Comparison of ENCODE assay signal across 11 mouse cellular contexts in the genomic region with DNA sequence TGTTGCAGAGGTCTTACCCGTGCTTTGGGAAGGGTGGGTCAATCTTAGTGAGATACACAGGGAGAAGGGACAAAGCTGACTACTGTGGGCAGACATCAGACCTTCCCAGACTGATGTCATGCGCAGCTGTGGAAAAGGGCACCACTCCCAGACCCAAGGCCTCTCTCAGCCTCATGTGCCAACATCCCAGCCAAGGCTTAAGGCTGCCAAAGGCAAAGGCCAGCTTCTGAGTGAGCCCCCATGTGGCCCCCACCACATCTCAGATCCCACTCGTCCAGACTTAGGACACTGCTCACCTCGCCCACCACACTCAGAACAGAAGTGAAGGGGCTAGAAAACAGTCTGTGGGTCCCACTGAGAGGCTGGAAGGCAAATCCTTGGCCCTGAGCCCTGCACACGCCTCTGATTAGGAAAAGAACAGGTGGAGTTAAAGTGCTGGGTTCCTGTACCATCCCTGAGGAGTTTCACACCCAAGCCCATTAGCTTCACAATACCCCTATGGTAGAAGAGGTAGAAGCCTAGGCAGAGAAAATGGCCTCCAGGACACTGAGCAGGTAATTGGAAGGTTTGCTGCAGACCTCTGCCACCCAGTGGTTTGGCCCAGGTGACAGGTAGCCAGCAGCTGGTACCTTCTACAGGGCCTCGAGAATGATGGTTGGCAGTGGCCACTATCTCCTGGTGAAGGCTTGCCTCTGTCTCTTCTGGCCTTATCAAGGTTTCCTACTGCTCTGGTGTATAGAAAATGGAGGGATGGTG. TPM values are rescaled to one million over a fixed set of nuclear protein-coding genes. Genes with fewer than 3 reads are reported as not detected.
A peak's percentile ranks its signal among the peaks of the same experiment; 100 is the strongest.
DNase-seq lines count a peak whose midpoint lies in the region; ATAC-seq and TF ChIP-seq lines count a peak whose summit lies in the region.
"Had no signal": no experiment of that assay in that cellular context is flagged by ENCODE, and none has a peak within 500 bp of the region (broad histone marks: within the 10 kb centered on the region; RNA-seq: fewer than 3 reads in every experiment).

No protein-coding gene starts in this region.

- no peak overlapping the region for H3K4me2 ChIP-seq in heart, embryonic 11.5 days
- peak overlapping the region; percentile 40 for H3K4me2 ChIP-seq in myocyte (ENCODE audit: low read depth)
- H3K4me2 ChIP-seq in midbrain, embryonic 16.5 days (ENCODE audit: low read length) = no peak overlapping the region
- H3K4me2 ChIP-seq in midbrain, embryonic 15.5 days = no peak overlapping the region

- ATAC-seq in heart, embryonic 11.5 days (replicated peaks; ENCODE audit: insufficient number of reproducible peaks, low FRiP score, low TSS enrichment) = no peak
- no peak for ATAC-seq in midbrain, embryonic 16.5 days
- ATAC-seq in midbrain, embryonic 15.5 days (replicated peaks) = no peak
- ATAC-seq: inflammation-experienced regulatory T-cells, adult 6 months had no signal

- DNase-seq in heart, adult 18-20 months = peak; percentile 70
- DNase-seq in left cerebral cortex, adult 11 months (ENCODE audit: low spot score) = peak; percentile 64
- DNase-seq in left cerebral cortex, postnatal 36 days (ENCODE audit: low spot score in 2 of 2) = no peak
- DNase-seq in brain, adult 2 months (ENCODE audit: low read depth, low spot score) = peak; percentile 91
- DNase-seq: lung, postnatal 14 days had no signal

- intact Hi-C loops in left cerebral cortex, postnatal 36 days (cut with DNase I) = loop anchor here (5.0 to 10.0 kb wide), 2 partner anchors 42 to 445 kb away; no protein-coding TSS in a partner anchor

- 74% methylated on average over 6 of the region's 6 CpGs for WGBS in heart, embryonic 11.5 days (ENCODE audit: insufficient replicate concordance)
- WGBS in midbrain, embryonic 16.5 days = 90% methylated on average over 6 of the region's 6 CpGs
- WGBS in midbrain, embryonic 15.5 days = 82% methylated on average over 6 of the region's 6 CpGs

- no peak overlapping the region for H3K27ac ChIP-seq in heart, embryonic 11.5 days (ENCODE audit: low read depth, low read length)
- no peak overlapping the region for H3K27ac ChIP-seq in midbrain, embryonic 16.5 days (ENCODE audit: low read length)
- H3K27ac ChIP-seq in midbrain, embryonic 15.5 days = no peak overlapping the region
- H3K27ac ChIP-seq: stomach, postnatal 0 days had no signal

- no peak overlapping the region for H3K4me3 ChIP-seq in heart, embryonic 11.5 days (ENCODE audit: low read depth, low read length)
- H3K4me3 ChIP-seq in myocyte = no peak overlapping the region
- no peak overlapping the region for H3K4me3 ChIP-seq in midbrain, embryonic 16.5 days (ENCODE audit: low read depth, low read length)
- H3K4me3 ChIP-seq in midbrain, embryonic 15.5 days = no peak overlapping the region

- peaks cover 46% of the 10 kb centered on the region for H3K4me1 ChIP-seq in heart, embryonic 11.5 days (ENCODE audit: control insufficient read depth, insufficient read depth, low read length)
- peaks cover 31% of the 10 kb centered on the region for H3K4me1 ChIP-seq in midbrain, embryonic 16.5 days (ENCODE audit: control insufficient read depth, insufficient read depth, low read length)
- H3K4me1 ChIP-seq in midbrain, embryonic 15.5 days = peaks cover 41% of the 10 kb centered on the region

- 0 out of 2 replicates have a peak, but pooled peaks cover 3% of the 10 kb centered on the region for H3K27me3 ChIP-seq in heart, embryonic 11.5 days (ENCODE audit: control insufficient read depth, insufficient read depth, low read length)
- no peaks in the 10 kb centered on the region for H3K27me3 ChIP-seq in myocyte (ENCODE audit: control insufficient read depth, insufficient read depth, insufficient read length)
- peaks cover 4% of the 10 kb centered on the region for H3K27me3 ChIP-seq in midbrain, embryonic 16.5 days (ENCODE audit: control insufficient read depth, insufficient read depth, low read depth, low read length)
- H3K27me3 ChIP-seq in midbrain, embryonic 15.5 days (replicated peaks) = peaks cover 3% of the 10 kb centered on the region; the same call in 1 of the 2 replicates

- H3K9me3 ChIP-seq in heart, embryonic 11.5 days (replicated peaks; ENCODE audit: control insufficient read depth, low read length) = no peaks in the 10 kb centered on the region
- H3K9me3 ChIP-seq in midbrain, embryonic 16.5 days (replicated peaks; ENCODE audit: control insufficient read depth, low read length, poor library complexity, severe bottlenecking) = no peaks in the 10 kb centered on the region
- H3K9me3 ChIP-seq in midbrain, embryonic 15.5 days = no peaks in the 10 kb centered on the region

- H3K79me2 ChIP-seq in myocyte (ENCODE audit: control insufficient read depth, insufficient read depth) = no peaks in the 10 kb centered on the region

- H3K9ac ChIP-seq in heart, embryonic 11.5 days (ENCODE audit: low read depth, low read length) = no peak overlapping the region
- no peak overlapping the region for H3K9ac ChIP-seq in midbrain, embryonic 16.5 days (ENCODE audit: low read depth, low read length)
- no peak overlapping the region for H3K9ac ChIP-seq in midbrain, embryonic 15.5 days

- H3K36me3 ChIP-seq in heart, embryonic 11.5 days (ENCODE audit: control insufficient read depth, insufficient read depth, low read length) = peaks cover 11% of the 10 kb centered on the region; the same call in 1 of the 2 replicates
- H3K36me3 ChIP-seq in myocyte (ENCODE audit: control insufficient read depth, insufficient read depth) = no peaks in the 10 kb centered on the region
- H3K36me3 ChIP-seq in midbrain, embryonic 16.5 days (ENCODE audit: control insufficient read depth, insufficient read depth, low read length) = no peaks in the 10 kb centered on the region
- H3K36me3 ChIP-seq in midbrain, embryonic 15.5 days (replicated peaks) = no peaks in the 10 kb centered on the region

- TF ChIP-seq POLR2A in myocyte (IDR thresholded peaks at IDR 0.05; ENCODE audit: insufficient read length, low read depth) = no peak

- H3ac ChIP-seq in myocyte (ENCODE audit: control insufficient read depth, insufficient read length) = no peak overlapping the region

TF ChIP-seq in myocyte, 11 proteins besides CTCF, POLR2A, EP300 and RAD21:
- no peak for TF ChIP-seq TCF3 (IDR thresholded peaks at IDR 0.05; ENCODE audit: insufficient read length, low read depth)
- no peak for TF ChIP-seq MAX (IDR thresholded peaks at IDR 0.05; ENCODE audit: low read depth)
- no peak for TF ChIP-seq E2F4 (IDR thresholded peaks at IDR 0.05; ENCODE audit: insufficient read depth)
- no peak for TF ChIP-seq POLR2AphosphoS2 (IDR thresholded peaks at IDR 0.05; ENCODE audit: insufficient read length, low read depth)
- no peak for TF ChIP-seq SRF (IDR thresholded peaks at IDR 0.05; ENCODE audit: control insufficient read depth, insufficient read length, low read depth)
- TF ChIP-seq MYOD1 (IDR thresholded peaks at IDR 0.05; ENCODE audit: control insufficient read depth in 1 of 3, insufficient read length in 2 of 3, low read depth in 2 of 3) = peak in 2 of 3 experiments; percentile 53 to 58
- no peak for TF ChIP-seq CEBPB (IDR thresholded peaks at IDR 0.05; ENCODE audit: insufficient read depth, poor library complexity, severe bottlenecking)
- TF ChIP-seq TCF12 (IDR thresholded peaks at IDR 0.05; ENCODE audit: insufficient read depth, poor library complexity, severe bottlenecking) = no peak
- no peak for TF ChIP-seq REST (IDR thresholded peaks at IDR 0.05; ENCODE audit: insufficient read depth, insufficient read length)
- TF ChIP-seq USF1 (IDR thresholded peaks at IDR 0.05; ENCODE audit: low read depth) = no peak
- peak in 2 of 3 experiments; percentile 7 to 58 for TF ChIP-seq MYOG (IDR thresholded peaks at IDR 0.05; ENCODE audit: control insufficient read depth in 1 of 3, insufficient read depth in 1 of 3, insufficient read length in 2 of 3, low read depth in 2 of 3)

RNA-seq across cellular contexts. Expression of gene BC034090, which starts 4.1 kb away (rescaled TPM):
- total RNA-seq in heart, adult 18-20 months (2021) = 10 to 100 TPM; 28.5 to 31.8 TPM
- polyA plus RNA-seq in heart, embryonic 11.5 days (2014; fragmentation: Nextera tagmentation; extraction: Ambion mirVana) = 3.9 and 5.4 TPM in 2 replicates
- 10 to 100 TPM; 12.3 to 12.7 TPM for total RNA-seq in left cerebral cortex, postnatal 36 days (2021)
- 11.1 TPM for polyA plus RNA-seq in myocyte (2012; fragmentation: generic; extraction: Trizol)
- 2.8 and 5.5 TPM in 2 replicates for polyA plus RNA-seq in midbrain, embryonic 16.5 days (2015; fragmentation: Nextera tagmentation; extraction: Ambion mirVana)
- 4.0 and 4.3 TPM in 2 replicates for polyA plus RNA-seq in midbrain, embryonic 15.5 days (2015; fragmentation: Nextera tagmentation; extraction: Ambion mirVana)

Comparison
In these comparisons a context has a peak if more than half of its experiments do, and no peak if none do; other contexts are left out.
1. DNase-seq: peak in heart, adult 18-20 months (2 of 2), left cerebral cortex, adult 11 months (single experiment) and brain, adult 2 months (single experiment); none in left cerebral cortex, postnatal 36 days (0 of 2).